Mouse (Mus musculus) megakaryocyte, embryonic 14.5 days (primary cell): ENCODE data around the gene Mesd. TPM values are rescaled to one million over a fixed set of nuclear protein-coding genes. Genes with fewer than 3 reads are reported as not detected.

ENCODE experiments used
- H3K27me3 ChIP-seq: replicated peaks from 2 replicates; pipeline ENCODE3; 2012; ENCODE audit warnings: inconsistent platforms
- H3K36me3 ChIP-seq: replicated peaks from 2 replicates; pipeline ENCODE3; 2012; ENCODE audit warnings: low read length, inconsistent platforms, mixed read lengths
- H3K4me1 ChIP-seq: 2 replicates; pipeline ENCODE4 v1.6.1; 2012; ENCODE audit warnings: inconsistent platforms
- H3K4me3 ChIP-seq: replicated peaks from 2 replicates; pipeline ENCODE3; 2012; ENCODE audit warnings: moderate library complexity, mild to moderate bottlenecking, inconsistent platforms
- H3K9me3 ChIP-seq: 2 replicates; pipeline ENCODE4 v1.6.1; 2012; ENCODE audit warnings: inconsistent platforms
- FLI1 ChIP-seq: IDR thresholded peaks from 2 replicates; pipeline ENCODE4 v1.6.1; 2012; ENCODE audit warnings: low read length, inconsistent platforms, mixed read lengths
- GATA1 ChIP-seq: IDR thresholded peaks from 3 replicates; pipeline ENCODE4 v1.6.1; 2012; ENCODE audit warnings: mixed read lengths, low read length, inconsistent platforms, borderline replicate concordance
- polyA plus RNA-seq: library from polyadenylated mRNA; stranded (reverse); fragments of >175 nt; gene quantifications from 2 replicates; pipeline ENCODE4 v1.2.3, GENCODE M21; 2012; ENCODE audit warnings: low replicate concordance; ENCODE audit not compliant: insufficient read depth

Gene Mesd
- polyA plus RNA-seq, 1 experiment: 34.7 TPM

DNA sequence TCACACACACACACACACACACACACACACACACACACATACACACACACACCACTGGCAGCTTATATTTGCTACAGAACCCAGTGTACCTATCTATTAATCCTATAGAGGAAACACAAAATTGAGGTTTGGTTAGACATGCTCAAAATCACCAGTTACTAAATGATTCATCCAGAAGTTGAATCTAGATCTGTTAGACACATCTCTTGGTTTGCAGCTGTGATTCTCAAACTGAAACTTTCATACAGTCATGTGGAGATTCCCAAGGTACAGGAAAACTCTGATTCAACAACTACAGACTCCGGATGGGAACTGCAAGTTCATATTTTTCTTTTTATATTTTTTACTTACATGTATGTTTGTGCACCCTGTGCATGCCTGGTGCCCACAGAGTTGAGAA, 29.1 kb upstream of the Mesd start:
- no peak overlapping the region for H3K4me3 ChIP-seq
- H3K9me3 ChIP-seq: peaks cover 4% of the 10 kb centered on the region
- H3K27me3 ChIP-seq: peaks cover 8% of the 10 kb centered on the region
- H3K4me1 ChIP-seq: peaks cover 22% of the 10 kb centered on the region
- TF ChIP-seq FLI1 (no peak), GATA1 (no peak)
- H3K36me3 ChIP-seq: no peaks in the 10 kb centered on the region

GRCm38 (mm10) chr7:83856353-83857207, 27.7 kb upstream of the Mesd start:
- Histone ChIP-seq H3K4me3 (no peak overlapping the region), H3K36me3 (no peaks in the 10 kb centered on the region), H3K4me1 (peaks cover 22% of the 10 kb centered on the region), H3K9me3 (no peaks in the 10 kb centered on the region), H3K27me3 (peaks cover 8% of the 10 kb centered on the region)
- TF ChIP-seq FLI1: no peak
- no peak for TF ChIP-seq GATA1

GRCm38 (mm10) chr7:83857208-83857488, 27.1 kb upstream of the Mesd start:
- Histone ChIP-seq H3K4me3 (no peak overlapping the region), H3K9me3 (no peaks in the 10 kb centered on the region), H3K4me1 (peaks cover 18% of the 10 kb centered on the region), H3K36me3 (no peaks in the 10 kb centered on the region), H3K27me3 (peaks cover 8% of the 10 kb centered on the region)
- no peak for TF ChIP-seq FLI1
- TF ChIP-seq GATA1: no peak

DNA sequence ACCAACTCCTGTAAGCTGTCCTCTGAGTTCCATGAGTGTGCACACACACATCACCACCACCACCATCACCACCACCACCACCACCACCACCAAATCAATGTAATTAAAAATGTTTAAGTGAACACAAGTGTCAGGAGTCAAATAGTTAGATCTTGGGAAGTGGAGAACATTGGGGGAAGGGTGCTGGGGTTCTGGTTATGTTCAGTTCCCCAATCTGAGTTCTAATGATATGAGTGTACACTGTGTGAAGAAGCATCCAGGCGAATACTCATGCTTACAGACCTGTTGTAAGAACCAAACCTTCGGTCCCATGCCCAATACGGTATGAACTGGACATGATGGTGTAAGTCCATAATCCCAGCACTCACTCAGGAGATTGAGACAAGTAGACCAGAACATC, 26.3 kb upstream of the Mesd start:
- Histone ChIP-seq H3K4me3 (no peak overlapping the region), H3K36me3 (no peaks in the 10 kb centered on the region), H3K4me1 (peaks cover 12% of the 10 kb centered on the region), H3K27me3 (peaks cover 8% of the 10 kb centered on the region), H3K9me3 (no peaks in the 10 kb centered on the region)
- TF ChIP-seq FLI1: no peak
- no peak for TF ChIP-seq GATA1

GRCm38 (mm10) chr7:83859378-83860083, 24.7 kb upstream of the Mesd start:
- peaks cover 8% of the 10 kb centered on the region for H3K27me3 ChIP-seq
- no peak overlapping the region for H3K4me3 ChIP-seq
- no peaks in the 10 kb centered on the region for H3K36me3 ChIP-seq
- TF ChIP-seq GATA1: no peak
- no peak for TF ChIP-seq FLI1
- H3K4me1 ChIP-seq: peaks cover 10% of the 10 kb centered on the region; the same call in 1 of the 2 replicates
- no peaks in the 10 kb centered on the region for H3K9me3 ChIP-seq

GRCm38 (mm10) chr7:83863554-83863953, 20.7 kb upstream of the Mesd start:
- Histone ChIP-seq H3K4me1 (peaks cover 10% of the 10 kb centered on the region; the same call in 1 of the 2 replicates), H3K36me3 (no peaks in the 10 kb centered on the region), H3K4me3 (no peak overlapping the region), H3K9me3 (no peaks in the 10 kb centered on the region), H3K27me3 (peaks cover 8% of the 10 kb centered on the region)
- TF ChIP-seq GATA1 (no peak), FLI1 (no peak)

DNA sequence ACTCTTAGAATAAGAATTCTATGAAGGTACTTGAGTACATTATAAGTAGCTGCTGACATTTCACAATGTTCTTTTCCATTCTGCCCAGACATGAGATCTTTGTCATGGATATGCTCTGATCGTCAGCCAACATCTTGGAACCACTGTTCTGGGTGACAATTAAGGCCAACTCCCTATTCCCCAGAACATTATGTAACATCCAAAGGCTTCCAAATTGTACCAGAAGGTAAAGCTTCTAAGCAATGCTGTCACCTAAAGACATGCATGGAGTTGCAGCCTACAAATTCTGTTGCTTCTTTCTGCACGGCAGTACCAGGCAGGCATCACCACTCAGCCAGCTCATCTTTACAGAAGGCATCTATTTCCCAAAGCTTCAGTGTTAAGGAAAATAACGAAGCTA, 16.1 kb upstream of the Mesd start:
- Histone ChIP-seq H3K4me1 (peaks cover 6% of the 10 kb centered on the region; the same call in 1 of the 2 replicates), H3K27me3 (peaks cover 7% of the 10 kb centered on the region), H3K9me3 (no peaks in the 10 kb centered on the region), H3K4me3 (no peak overlapping the region), H3K36me3 (no peaks in the 10 kb centered on the region)
- no peak for TF ChIP-seq FLI1
- no peak for TF ChIP-seq GATA1

- H3K9me3 ChIP-seq: no peaks in the 10 kb centered on the region
- H3K36me3 ChIP-seq: no peaks in the 10 kb centered on the region
- H3K4me3 ChIP-seq: no peak overlapping the region
- no peaks in the 10 kb centered on the region for H3K4me1 ChIP-seq
- no peak for TF ChIP-seq FLI1
- no peak for TF ChIP-seq GATA1
- H3K27me3 ChIP-seq: peaks cover 9% of the 10 kb centered on the region
Measured at GRCm38 (mm10) chr7:83869839-83870543, 14.3 kb upstream of the Mesd start.

DNA sequence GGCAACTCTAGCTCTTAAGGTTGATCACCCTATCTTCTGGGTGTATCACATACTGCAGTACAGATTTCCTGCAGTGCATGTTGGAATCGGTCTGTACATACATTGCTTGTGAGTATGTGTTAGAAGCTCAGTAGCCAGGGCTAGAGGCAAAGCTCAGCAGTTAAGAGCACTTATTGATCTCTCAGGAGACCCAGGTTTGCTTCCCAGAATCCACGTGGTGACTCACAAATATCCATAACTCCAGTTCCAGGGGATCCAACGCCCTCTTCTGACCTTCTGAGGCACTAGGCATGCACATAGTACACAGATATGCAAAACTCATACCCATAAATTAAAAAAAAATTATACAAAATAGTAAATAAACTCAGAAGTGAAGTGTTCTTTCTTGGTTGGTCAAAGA, 7.2 kb upstream of the Mesd start:
- H3K36me3 ChIP-seq: peaks cover 3% of the 10 kb centered on the region
- peaks cover 20% of the 10 kb centered on the region for H3K4me1 ChIP-seq

More for the DNA sequence above, 7.2 kb upstream of the Mesd start:
- peaks cover under 1% of the 10 kb centered on the region; the same call in 1 of the 2 replicates for H3K9me3 ChIP-seq
- TF ChIP-seq GATA1: no peak
- no peak for TF ChIP-seq FLI1
- H3K27me3 ChIP-seq: peaks cover 2% of the 10 kb centered on the region
- no peak overlapping the region for H3K4me3 ChIP-seq
